Comparison of ENCODE assay signal across 26 mouse cellular contexts in the genomic region with DNA sequence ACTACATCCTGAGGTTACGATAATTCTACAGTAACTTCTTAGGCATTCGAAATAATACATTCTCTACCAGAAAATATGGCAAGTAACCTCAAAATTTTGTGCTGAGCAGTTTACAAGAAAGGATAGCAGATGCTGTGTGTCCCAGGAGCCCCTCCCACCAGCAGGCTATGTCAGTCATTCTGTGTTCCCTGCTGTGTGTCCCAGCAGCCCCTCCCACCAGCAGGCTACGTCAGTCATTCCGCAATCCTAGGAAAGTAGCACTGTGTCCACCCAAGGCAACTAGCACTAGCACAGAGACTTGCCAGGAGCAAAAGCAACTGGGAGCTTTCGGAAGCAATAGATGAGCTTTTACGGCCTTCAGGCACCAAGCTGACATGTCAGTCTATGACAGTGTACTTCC. TPM values are rescaled to one million over a fixed set of nuclear protein-coding genes. Genes with fewer than 3 reads are reported as not detected.
DNase-seq lines count a peak whose midpoint lies in the region; ATAC-seq and TF ChIP-seq lines count a peak whose summit lies in the region.
"Had no signal": no experiment of that assay in that cellular context is flagged by ENCODE, and none has a peak within 500 bp of the region (broad histone marks: within the 10 kb centered on the region; RNA-seq: fewer than 3 reads in every experiment).

No protein-coding gene starts in this region.

- H3K27ac ChIP-seq in embryonic facial prominence, embryonic 14.5 days (replicated peaks; ENCODE audit: low read depth, low read length): no peak overlapping the region
- H3K27ac ChIP-seq in embryonic facial prominence, embryonic 10.5 days (replicated peaks): no peak overlapping the region
- H3K27ac ChIP-seq in hindbrain, postnatal 0 days: no peak overlapping the region
- H3K27ac ChIP-seq in hindbrain, embryonic 13.5 days: no peak overlapping the region
- no peak overlapping the region for H3K27ac ChIP-seq in midbrain, postnatal 0 days (ENCODE audit: low read depth, low read length)
- H3K27ac ChIP-seq in midbrain, embryonic 16.5 days (ENCODE audit: low read length): no peak overlapping the region
- H3K27ac ChIP-seq: heart, adult 2 months; kidney, embryonic 15.5 days; left cerebral cortex, adult 2 months; lung, embryonic 15.5 days; midbrain, embryonic 12.5 days; stomach, postnatal 0 days had no signal

- H3K4me1 ChIP-seq in embryonic facial prominence, embryonic 14.5 days (ENCODE audit: control insufficient read depth, insufficient read depth, low read length): no peaks in the 10 kb centered on the region
- no peaks in the 10 kb centered on the region for H3K4me1 ChIP-seq in embryonic facial prominence, embryonic 10.5 days
- no peaks in the 10 kb centered on the region for H3K4me1 ChIP-seq in hindbrain, postnatal 0 days (ENCODE audit: insufficient read depth, low read length)
- no peaks in the 10 kb centered on the region for H3K4me1 ChIP-seq in hindbrain, embryonic 13.5 days (replicated peaks)
- no peaks in the 10 kb centered on the region for H3K4me1 ChIP-seq in midbrain, postnatal 0 days (ENCODE audit: insufficient read depth, low read length)
- H3K4me1 ChIP-seq in midbrain, embryonic 16.5 days (ENCODE audit: control insufficient read depth, insufficient read depth, low read length): no peaks in the 10 kb centered on the region
- H3K4me1 ChIP-seq: kidney, embryonic 15.5 days; lung, embryonic 15.5 days; midbrain, embryonic 12.5 days had no signal

- 82% methylated on average over 6 of the region's 6 CpGs for WGBS in embryonic facial prominence, embryonic 14.5 days
- 83% methylated on average over 6 of the region's 6 CpGs for WGBS in embryonic facial prominence, embryonic 10.5 days
- 77% methylated on average over 6 of the region's 6 CpGs for WGBS in hindbrain, postnatal 0 days
- 77% methylated on average over 6 of the region's 6 CpGs for WGBS in hindbrain, embryonic 13.5 days
- WGBS in midbrain, postnatal 0 days: 80% methylated on average over 6 of the region's 6 CpGs
- WGBS in midbrain, embryonic 16.5 days: 81% methylated on average over 6 of the region's 6 CpGs

- no peaks in the 10 kb centered on the region for H3K36me3 ChIP-seq in embryonic facial prominence, embryonic 14.5 days (ENCODE audit: control insufficient read depth, insufficient read depth, low read length)
- H3K36me3 ChIP-seq in embryonic facial prominence, embryonic 10.5 days (replicated peaks): peaks cover 19% of the 10 kb centered on the region
- peaks cover 10% of the 10 kb centered on the region; the same call in 1 of the 2 replicates for H3K36me3 ChIP-seq in hindbrain, postnatal 0 days (ENCODE audit: insufficient read depth, low read length)
- H3K36me3 ChIP-seq in hindbrain, embryonic 13.5 days: peaks cover 18% of the 10 kb centered on the region
- peaks cover 5% of the 10 kb centered on the region; the same call in 1 of the 2 replicates for H3K36me3 ChIP-seq in midbrain, postnatal 0 days (ENCODE audit: insufficient read depth, low read length)
- peaks cover 6% of the 10 kb centered on the region; the same call in 1 of the 2 replicates for H3K36me3 ChIP-seq in midbrain, embryonic 16.5 days (ENCODE audit: control insufficient read depth, insufficient read depth, low read length)
- H3K36me3 ChIP-seq: kidney, embryonic 15.5 days; lung, embryonic 15.5 days had no signal

- H3K4me3 ChIP-seq in embryonic facial prominence, embryonic 14.5 days (ENCODE audit: low read depth, low read length): no peak overlapping the region
- H3K4me3 ChIP-seq in embryonic facial prominence, embryonic 10.5 days: no peak overlapping the region
- no peak overlapping the region for H3K4me3 ChIP-seq in hindbrain, postnatal 0 days (ENCODE audit: low read length)
- H3K4me3 ChIP-seq in hindbrain, embryonic 13.5 days: no peak overlapping the region
- H3K4me3 ChIP-seq in midbrain, postnatal 0 days (ENCODE audit: low read depth, low read length): no peak overlapping the region
- no peak overlapping the region for H3K4me3 ChIP-seq in midbrain, embryonic 16.5 days (ENCODE audit: low read depth, low read length)
- H3K4me3 ChIP-seq: heart, adult 2 months; kidney, embryonic 15.5 days; left cerebral cortex, adult 2 months; lung, embryonic 15.5 days; midbrain, embryonic 12.5 days had no signal

- ATAC-seq in embryonic facial prominence, embryonic 14.5 days (ENCODE audit: low read depth): 0 out of 2 replicates have a peak, but pooled peaks have one; percentile 41
- ATAC-seq in hindbrain, postnatal 0 days: 0 out of 2 replicates have a peak, but pooled peaks have one; percentile 16
- ATAC-seq in hindbrain, embryonic 13.5 days (ENCODE audit: low FRiP score): no peak
- peak; percentile 6; the same call in 1 of the 2 replicates for ATAC-seq in midbrain, postnatal 0 days (ENCODE audit: low FRiP score)
- ATAC-seq in midbrain, embryonic 16.5 days: no peak
- ATAC-seq: hindbrain, embryonic 16.5 days; intestine, postnatal 0 days had no signal

- no peak overlapping the region for H3K9ac ChIP-seq in embryonic facial prominence, embryonic 14.5 days (ENCODE audit: low read depth, low read length)
- no peak overlapping the region for H3K9ac ChIP-seq in hindbrain, postnatal 0 days (replicated peaks; ENCODE audit: low read length)
- no peak overlapping the region for H3K9ac ChIP-seq in hindbrain, embryonic 13.5 days
- H3K9ac ChIP-seq in midbrain, postnatal 0 days (replicated peaks; ENCODE audit: low read length, poor library complexity, severe bottlenecking): no peak overlapping the region
- no peak overlapping the region for H3K9ac ChIP-seq in midbrain, embryonic 16.5 days (ENCODE audit: low read depth, low read length)
- H3K9ac ChIP-seq: kidney, embryonic 15.5 days; lung, embryonic 15.5 days; midbrain, embryonic 12.5 days had no signal

- no peak overlapping the region for H3K4me2 ChIP-seq in embryonic facial prominence, embryonic 14.5 days (ENCODE audit: low read depth, low read length)
- H3K4me2 ChIP-seq in hindbrain, postnatal 0 days (ENCODE audit: low read depth, low read length): no peak overlapping the region
- H3K4me2 ChIP-seq in hindbrain, embryonic 13.5 days: no peak overlapping the region
- no peak overlapping the region for H3K4me2 ChIP-seq in midbrain, postnatal 0 days (ENCODE audit: low read depth, low read length, poor library complexity, severe bottlenecking)
- no peak overlapping the region for H3K4me2 ChIP-seq in midbrain, embryonic 16.5 days (ENCODE audit: low read length)
- H3K4me2 ChIP-seq: kidney, embryonic 15.5 days; liver, embryonic 11.5 days; lung, embryonic 15.5 days; midbrain, embryonic 12.5 days had no signal

- no peaks in the 10 kb centered on the region for H3K27me3 ChIP-seq in embryonic facial prominence, embryonic 14.5 days (replicated peaks; ENCODE audit: control insufficient read depth, insufficient read depth, low read length)
- H3K27me3 ChIP-seq in embryonic facial prominence, embryonic 10.5 days (replicated peaks; ENCODE audit: low read depth, poor library complexity, severe bottlenecking): no peaks in the 10 kb centered on the region
- H3K27me3 ChIP-seq in hindbrain, postnatal 0 days (ENCODE audit: insufficient read depth, low read length): no peaks in the 10 kb centered on the region
- no peaks in the 10 kb centered on the region for H3K27me3 ChIP-seq in hindbrain, embryonic 13.5 days
- H3K27me3 ChIP-seq in midbrain, postnatal 0 days (ENCODE audit: insufficient read depth, low read length): no peaks in the 10 kb centered on the region
- H3K27me3 ChIP-seq in midbrain, embryonic 16.5 days (ENCODE audit: control insufficient read depth, insufficient read depth, low read depth, low read length): no peaks in the 10 kb centered on the region
- H3K27me3 ChIP-seq: kidney, embryonic 15.5 days; lung, embryonic 15.5 days; midbrain, embryonic 12.5 days had no signal

- TF ChIP-seq CTCF in hindbrain, postnatal 0 days (IDR thresholded peaks at IDR 0.05; ENCODE audit: low read depth): no peak
- TF ChIP-seq CTCF in midbrain, postnatal 0 days (IDR thresholded peaks at IDR 0.05): no peak

- no peaks in the 10 kb centered on the region for H3K9me3 ChIP-seq in embryonic facial prominence, embryonic 14.5 days (ENCODE audit: control insufficient read depth, low read length)
- no peaks in the 10 kb centered on the region for H3K9me3 ChIP-seq in embryonic facial prominence, embryonic 10.5 days
- H3K9me3 ChIP-seq in hindbrain, postnatal 0 days (ENCODE audit: low read length): no peaks in the 10 kb centered on the region
- H3K9me3 ChIP-seq in hindbrain, embryonic 13.5 days: no peaks in the 10 kb centered on the region
- no peaks in the 10 kb centered on the region for H3K9me3 ChIP-seq in midbrain, postnatal 0 days (ENCODE audit: low read length)
- no peaks in the 10 kb centered on the region for H3K9me3 ChIP-seq in midbrain, embryonic 16.5 days (replicated peaks; ENCODE audit: control insufficient read depth, low read length, poor library complexity, severe bottlenecking)
- H3K9me3 ChIP-seq: kidney, embryonic 15.5 days; lung, embryonic 15.5 days; midbrain, embryonic 12.5 days had no signal

- DNase-seq in embryonic facial prominence, embryonic 14.5 days (ENCODE audit: low spot score): peak; percentile 52
- no peak for DNase-seq in embryonic facial prominence, embryonic 10.5 days (ENCODE audit: low spot score)
- no peak for DNase-seq in hindbrain, postnatal 0 days (ENCODE audit: low spot score)
- no peak for DNase-seq in midbrain, postnatal 0 days (ENCODE audit: low spot score)
- no peak for DNase-seq in adrenal gland, postnatal 4 days (ENCODE audit: low spot score in 2 of 2)
- no peak for DNase-seq in MN1 (ENCODE audit: low spot score)
- DNase-seq: adrenal gland, postnatal 25 days; cerebellum, adult 18-20 months; cerebellum, postnatal 25 days; gastrocnemius, postnatal 25 days; heart, adult 2 months; heart, postnatal 4 days; kidney, postnatal 4 days; left cerebral cortex, postnatal 4 days; lung, postnatal 4 days; right cerebral cortex, adult 18-20 months had no signal

RNA-seq across cellular contexts. Expression of gene Hbp1, which starts 13.7 kb away (rescaled TPM):
- polyA plus RNA-seq in embryonic facial prominence, embryonic 14.5 days (2014; fragmentation: Nextera tagmentation; extraction: Ambion mirVana): 116 and 129 TPM in 2 replicates
- polyA plus RNA-seq in embryonic facial prominence, embryonic 10.5 days (2016; fragmentation: Nextera tagmentation; extraction: Ambion mirVana): 92.9 and 103 TPM in 2 replicates
- 49.7 and 50.5 TPM in 2 replicates for total RNA-seq in hindbrain, postnatal 0 days (2014; rRNA removed)
- 40.3 and 41.9 TPM in 2 replicates for polyA plus RNA-seq in hindbrain, postnatal 0 days (2015; fragmentation: Nextera tagmentation; extraction: Ambion mirVana)
- polyA plus RNA-seq in hindbrain, embryonic 13.5 days (2015; fragmentation: Nextera tagmentation; extraction: Ambion mirVana): 66.7 and 68.0 TPM in 2 replicates
- 34.4 and 39.8 TPM in 2 replicates for total RNA-seq in midbrain, postnatal 0 days (2014; rRNA removed)
- 25.4 and 25.6 TPM in 2 replicates for polyA plus RNA-seq in midbrain, postnatal 0 days (2015; fragmentation: Nextera tagmentation; extraction: Ambion mirVana)
- 39.8 and 43.2 TPM in 2 replicates for polyA plus RNA-seq in midbrain, embryonic 16.5 days (2015; fragmentation: Nextera tagmentation; extraction: Ambion mirVana)
- total RNA-seq in adrenal gland, postnatal 4 days (2021): 100 to 1,000 TPM; 140 to 148 TPM

Comparison
In these comparisons a context has a peak if more than half of its experiments do, and no peak if none do; other contexts are left out.
1. ATAC-seq: peak in embryonic facial prominence, embryonic 14.5 days (single experiment), hindbrain, postnatal 0 days (single experiment) and midbrain, postnatal 0 days (single experiment); none in hindbrain, embryonic 13.5 days (single experiment) and midbrain, embryonic 16.5 days (single experiment).